Mouse (Mus musculus) monocyte, adult 2 months (primary cell): ENCODE data around the gene Nsun2.
"Not testable (repeated sequence)": the region's sequence is repeated elsewhere in the genome, so short reads cannot be mapped to it uniquely, and the experiment has no call there.

Source experiments
- DNase-seq, 2 experiments: peaks; one replicate each; pipeline ENCODE4 v3.0.0; 2022; ENCODE audit warnings: low spot score in 2 of 2, low read depth in 1 of 2

The Nsun2 gene

GRCm38 (mm10) chr13:69549980-69550379, 16.4 kb downstream of the Nsun2 start:
- no peak for DNase-seq

GRCm38 (mm10) chr13:69550831-69551230, 17.3 kb downstream of the Nsun2 start:
- DNase-seq: no peak

- no peak for DNase-seq
Measured at GRCm38 (mm10) chr13:69553024-69553423, 19.5 kb downstream of the Nsun2 start.

GRCm38 (mm10) chr13:69554255-69554654, 20.7 kb downstream of the Nsun2 start:
- DNase-seq: no peak

GRCm38 (mm10) chr13:69555045-69555444, 21.5 kb downstream of the Nsun2 start:
- no peak for DNase-seq

GRCm38 (mm10) chr13:69555957-69556482, 22.5 kb downstream of the Nsun2 start:
- DNase-seq: no peak

GRCm38 (mm10) chr13:69556728-69557127, 23.2 kb downstream of the Nsun2 start:
- DNase-seq: no peak

- no peak for DNase-seq
Measured at GRCm38 (mm10) chr13:69558098-69558660, 24.6 kb downstream of the Nsun2 start.

- no peak for DNase-seq
Measured at GRCm38 (mm10) chr13:69559291-69559961, 25.9 kb downstream of the Nsun2 start.

GRCm38 (mm10) chr13:69562004-69562403, 28.5 kb downstream of the Nsun2 start:
- DNase-seq: no peak

GRCm38 (mm10) chr13:69562654-69563574, 29.4 kb downstream of the Nsun2 start:
- DNase-seq: no peak

GRCm38 (mm10) chr13:69563905-69564304, 30.4 kb downstream of the Nsun2 start:
- DNase-seq: no peak

- DNase-seq: no peak
Measured at GRCm38 (mm10) chr13:69564573-69564972, 31.0 kb downstream of the Nsun2 start.

GRCm38 (mm10) chr13:69565401-69565800, 31.9 kb downstream of the Nsun2 start:
- not testable (repeated sequence) for DNase-seq

- no peak for DNase-seq
Measured at GRCm38 (mm10) chr13:69569201-69569600, 35.7 kb downstream of the Nsun2 start.

- DNase-seq: no peak
Measured at GRCm38 (mm10) chr13:69572594-69572993, 39.0 kb downstream of the Nsun2 start.

GRCm38 (mm10) chr13:69576676-69577075, 43.1 kb downstream of the Nsun2 start:
- DNase-seq: no peak

- no peak for DNase-seq
Measured at GRCm38 (mm10) chr13:69577181-69577834, 43.8 kb downstream of the Nsun2 start.

- no peak for DNase-seq
Measured at GRCm38 (mm10) chr13:69582411-69582810, 48.9 kb downstream of the Nsun2 start.

- no peak for DNase-seq
Measured at GRCm38 (mm10) chr13:69583591-69583990, 50.0 kb downstream of the Nsun2 start.

- no peak for DNase-seq
Measured at GRCm38 (mm10) chr13:69585828-69586227, 52.3 kb downstream of the Nsun2 start.
